Mouse (Mus musculus): ENCODE measurements around the gene Sgk1.

DNA sequence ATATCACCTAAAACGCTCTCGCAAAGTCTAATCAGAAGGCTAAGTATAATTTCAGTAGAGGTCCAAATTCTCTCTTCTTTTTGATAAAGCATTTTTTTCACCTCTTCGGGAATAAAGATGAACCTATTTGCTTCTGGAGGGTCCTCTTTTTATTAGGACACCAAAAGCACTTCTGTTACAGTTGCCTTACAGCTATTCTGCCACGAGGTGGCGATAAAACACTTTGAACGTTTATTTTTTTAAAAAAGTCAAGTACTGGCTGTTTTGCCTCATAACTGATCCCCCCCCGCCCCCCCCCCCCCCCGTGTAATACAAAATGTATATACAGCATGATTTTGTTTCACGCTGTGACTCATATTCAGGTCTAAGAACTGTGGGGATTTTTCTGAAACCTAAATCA is 152.3 kb downstream of the Sgk1 start:
- no peak for TF ChIP-seq CTCF (IDR thresholded peaks at IDR 0.05; ENCODE audit: low read depth, low read length)
- no peak for TF ChIP-seq POLR2AphosphoS5 (IDR thresholded peaks at IDR 0.05; ENCODE audit: insufficient replicate concordance, low read depth, low read length)
- TF ChIP-seq GATA2 (IDR thresholded peaks at IDR 0.05; ENCODE audit: borderline replicate concordance, low read depth, low read length): no peak
- no peak for TF ChIP-seq GATA1 (IDR thresholded peaks at IDR 0.05; ENCODE audit: borderline replicate concordance, low read length)
- no peak for TF ChIP-seq TAL1 (conservative IDR thresholded peaks at IDR 0.05; ENCODE audit: low read depth, low read length)

Measured in G1E (cell line).